Mouse (Mus musculus): ENCODE measurements around the gene Mef2a.

Mef2a gene

GRCm38 (mm10) chr7:67372729-67373583, at the start of gene Mef2a:
Gene Mef2a, minus strand, starts transcription at chr7:67372858.
- DNase-seq (ENCODE audit: low read depth, low spot score) = peak; percentile 96

GRCm38 (mm10) chr7:67421476-67422186, 49.0 kb upstream of the Mef2a start:
- peak; percentile 66 for DNase-seq (ENCODE audit: low read depth, low spot score)

GRCm38 (mm10) chr7:67421088-67421475, 48.4 kb upstream of the Mef2a start:
- DNase-seq (ENCODE audit: low read depth, low spot score) = peak; percentile 38

- peak; percentile 40 for DNase-seq (ENCODE audit: low read depth, low spot score)
These were observed 47.1 kb upstream of the Mef2a start for GRCm38 (mm10) chr7:67419591-67420314.

- no peak for DNase-seq (ENCODE audit: low read depth, low spot score)
These were observed 45.5 kb upstream of the Mef2a start for GRCm38 (mm10) chr7:67418122-67418521.

- DNase-seq (ENCODE audit: low read depth, low spot score) = no peak
These were observed 42.1 kb upstream of the Mef2a start for GRCm38 (mm10) chr7:67414766-67415165.

GRCm38 (mm10) chr7:67412686-67413085, 40.0 kb upstream of the Mef2a start:
- DNase-seq (ENCODE audit: low read depth, low spot score) = peak; percentile 38

GRCm38 (mm10) chr7:67407019-67407418, 34.4 kb upstream of the Mef2a start:
- no peak for DNase-seq (ENCODE audit: low read depth, low spot score)

- no peak for DNase-seq (ENCODE audit: low read depth, low spot score)
These were observed 31.5 kb upstream of the Mef2a start for GRCm38 (mm10) chr7:67404176-67404575.

- DNase-seq (ENCODE audit: low read depth, low spot score) = no peak
These were observed 29.7 kb upstream of the Mef2a start for GRCm38 (mm10) chr7:67402353-67402752.

GRCm38 (mm10) chr7:67401379-67401778, 28.7 kb upstream of the Mef2a start:
- DNase-seq (ENCODE audit: low read depth, low spot score) = no peak

GRCm38 (mm10) chr7:67390760-67391159, 18.1 kb upstream of the Mef2a start:
- no peak for DNase-seq (ENCODE audit: low read depth, low spot score)

- no peak for DNase-seq (ENCODE audit: low read depth, low spot score)
These were observed 17.4 kb upstream of the Mef2a start for GRCm38 (mm10) chr7:67390095-67390494.

GRCm38 (mm10) chr7:67384942-67385872, 12.5 kb upstream of the Mef2a start:
- DNase-seq (ENCODE audit: low read depth, low spot score) = no peak

- no peak for DNase-seq (ENCODE audit: low read depth, low spot score)
These were observed 7.8 kb upstream of the Mef2a start for GRCm38 (mm10) chr7:67380174-67381129.

GRCm38 (mm10) chr7:67376796-67377195, 4.1 kb upstream of the Mef2a start:
- no peak for DNase-seq (ENCODE audit: low read depth, low spot score)

GRCm38 (mm10) chr7:67373975-67374374, 1.3 kb upstream of the Mef2a start:
- no peak for DNase-seq (ENCODE audit: low read depth, low spot score)

GRCm38 (mm10) chr7:67373584-67373960, 914 bp upstream of the Mef2a start:
- DNase-seq (ENCODE audit: low read depth, low spot score) = no peak

GRCm38 (mm10) chr7:67371891-67372672, 576 bp downstream of the Mef2a start:
- peak; percentile 36 for DNase-seq (ENCODE audit: low read depth, low spot score)

Measured in CD4-positive, CD25-positive, alpha-beta regulatory T cell, adult 2 months (primary cell).